Mouse (Mus musculus) right cerebral cortex, adult 2 months (tissue): ENCODE data around the gene Bsn.
A peak's percentile ranks its signal among the peaks of the same experiment; 100 is the strongest.

Experiments
- DNase-seq, 2 experiments: peaks; one replicate each; pipeline ENCODE4 v3.0.0; 2021 to 2022; ENCODE audit warnings: low spot score in 2 of 2

Bsn gene

GRCm38 (mm10) chr9:108125731-108126130 lies 64.5 kb downstream of the Bsn start:
- DNase-seq = no peak

GRCm38 (mm10) chr9:108123916-108124315 lies 66.3 kb downstream of the Bsn start:
- no peak for DNase-seq

- DNase-seq = no peak
Measured at GRCm38 (mm10) chr9:108121170-108121969, 68.8 kb downstream of the Bsn start.

DNA sequence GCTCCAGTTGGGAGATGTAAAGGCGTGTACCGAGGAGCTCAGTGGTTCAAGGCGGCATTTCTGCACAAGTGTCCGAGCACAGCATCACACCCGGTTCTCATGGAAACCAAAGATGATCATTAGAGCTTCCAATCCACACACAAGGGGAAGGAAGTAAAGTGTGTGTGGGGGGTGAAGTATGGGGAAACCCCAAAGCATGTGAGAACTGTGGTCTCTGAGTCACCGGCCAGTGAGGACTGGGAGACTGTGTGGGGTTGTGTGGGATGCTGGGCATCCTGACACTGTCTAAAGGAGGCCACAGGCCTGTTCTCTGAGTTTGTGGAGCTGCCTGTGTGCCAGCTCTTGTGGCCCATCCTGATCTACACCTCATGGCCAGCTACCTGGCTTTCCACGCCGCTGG lies 69.5 kb downstream of the Bsn start:
- DNase-seq = peak in 1 of 2 experiments; percentile 43

DNA sequence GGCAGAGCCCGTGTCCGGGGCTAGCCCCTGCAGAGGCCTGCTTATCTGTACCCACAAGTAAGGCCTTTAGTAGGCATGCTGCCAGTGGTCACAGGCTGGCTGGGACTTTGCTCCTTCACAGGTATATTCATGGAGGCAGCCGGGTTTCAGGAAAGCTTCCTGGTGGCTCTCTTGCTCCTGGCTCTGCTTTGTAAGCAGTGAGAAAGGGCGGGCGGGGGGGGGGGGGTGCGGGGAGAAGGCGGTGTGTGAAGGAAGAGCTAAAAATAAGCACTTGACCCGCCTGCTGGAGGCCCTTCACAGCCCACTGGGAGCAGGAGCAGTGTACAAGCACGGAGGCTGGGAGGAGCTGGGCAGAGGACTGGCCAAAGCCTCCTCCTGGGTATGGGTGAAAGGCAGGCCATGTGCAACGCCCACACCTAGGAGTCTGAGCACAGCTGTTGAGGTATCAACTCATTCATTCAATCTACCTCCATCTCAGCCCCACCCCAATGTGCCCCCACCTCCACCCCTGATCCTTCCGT lies 70.2 kb downstream of the Bsn start:
- DNase-seq = peak in 1 of 2 experiments; percentile 46

DNA sequence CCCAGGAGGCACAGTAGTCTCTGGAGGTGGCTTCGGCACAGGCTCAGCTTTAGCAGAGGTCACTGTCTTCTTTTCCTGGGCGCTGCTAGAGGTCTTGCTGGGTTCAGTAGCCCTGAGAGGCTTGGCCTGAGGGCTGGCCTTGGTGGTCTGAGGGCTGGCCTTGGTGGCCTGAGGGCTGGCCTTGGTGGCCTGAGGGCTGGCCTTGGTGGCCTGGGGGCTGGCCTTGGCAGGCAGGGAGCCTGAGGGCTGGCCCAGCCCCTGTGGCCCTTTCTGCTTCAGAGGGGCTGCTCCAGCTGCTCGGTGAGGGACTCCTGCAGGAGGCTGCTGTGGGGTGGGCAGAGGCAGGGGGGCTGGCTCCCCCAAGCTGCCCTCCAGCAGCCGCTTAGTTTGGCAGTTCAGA lies 73.0 kb downstream of the Bsn start:
- no peak for DNase-seq

- DNase-seq = peak; percentile 72 to 73
Measured at GRCm38 (mm10) chr9:108115290-108116077, 74.7 kb downstream of the Bsn start.

DNA sequence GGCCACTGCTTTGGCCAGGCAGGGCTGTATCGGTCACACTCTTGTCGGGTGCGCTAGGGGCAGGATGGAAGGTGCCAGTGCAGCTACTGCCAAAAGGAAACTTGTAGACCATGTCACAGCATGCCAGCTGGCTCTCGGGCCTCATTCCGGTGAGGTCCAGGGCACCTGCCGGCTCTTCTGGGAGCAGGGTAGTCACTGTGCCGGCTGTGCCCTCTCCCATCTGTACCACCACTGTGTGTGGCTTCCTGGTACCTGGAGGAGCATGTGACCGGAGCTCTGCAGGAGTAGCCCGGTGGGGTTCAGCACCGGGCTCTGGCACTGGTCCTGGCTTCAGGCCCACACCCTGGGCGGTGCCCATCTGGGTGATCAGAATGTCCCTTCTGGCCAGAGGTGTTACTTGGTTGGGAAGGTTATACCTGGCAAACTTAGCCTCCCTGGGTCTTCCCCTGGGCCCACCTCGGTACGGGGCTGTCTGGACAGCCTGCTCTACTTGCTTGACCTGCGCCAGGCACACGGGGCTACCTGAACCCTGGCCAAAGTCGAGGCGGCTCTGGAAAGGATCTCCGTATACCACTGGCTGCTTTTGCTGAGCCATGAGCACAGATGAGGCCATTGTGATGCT lies 77.4 kb downstream of the Bsn start:
- no peak for DNase-seq

DNA sequence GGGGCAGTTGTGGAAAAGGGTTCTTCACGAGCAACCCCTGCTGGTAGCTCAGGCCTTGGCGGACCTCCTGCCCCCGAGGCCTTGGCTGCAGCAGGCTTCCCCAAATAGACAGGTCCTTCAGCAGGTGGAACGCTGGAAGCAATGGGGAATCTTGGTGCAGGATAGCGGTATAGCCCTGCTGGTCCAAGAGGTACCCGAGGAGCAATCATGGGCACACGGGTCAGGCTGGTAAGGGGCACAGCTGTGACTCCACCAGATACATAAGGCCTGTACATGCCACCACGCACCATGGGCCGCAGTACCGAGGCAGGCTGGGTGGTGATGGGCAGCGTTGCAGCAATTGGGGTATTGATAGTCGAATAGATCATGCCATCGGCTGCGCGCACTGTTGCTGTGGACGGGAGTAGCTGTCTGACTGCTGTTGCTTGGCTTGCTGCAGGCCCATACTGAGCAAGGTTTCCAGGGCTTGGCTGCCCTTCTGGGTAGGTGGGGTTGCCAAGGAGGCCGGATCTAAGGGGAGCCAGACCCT lies 78.5 kb downstream of the Bsn start:
- DNase-seq = no peak

DNA sequence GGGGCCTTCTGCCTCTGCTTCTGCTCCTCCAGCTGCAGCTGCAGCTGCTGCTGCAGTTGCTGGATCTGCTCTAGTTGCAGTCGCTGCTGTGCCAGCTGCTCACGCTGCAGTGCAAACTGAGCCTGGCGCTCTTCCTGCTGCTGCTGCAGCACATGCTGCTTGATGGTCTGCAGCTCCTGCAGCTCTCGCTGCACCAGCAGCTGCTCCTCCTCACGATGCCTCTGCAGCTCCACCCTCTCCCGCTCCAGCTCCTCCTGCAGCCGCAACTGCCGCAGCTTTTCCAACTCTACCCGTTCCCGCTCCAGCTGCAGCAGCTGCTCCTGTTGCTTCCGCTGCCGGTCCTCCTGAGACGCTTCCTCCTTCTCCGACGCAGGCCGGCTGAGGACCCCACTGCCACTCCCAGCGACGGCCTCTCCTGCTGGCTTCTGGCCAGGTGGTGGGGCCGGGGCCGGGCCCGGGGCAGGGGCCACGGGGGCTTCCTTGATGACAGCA lies 79.0 kb downstream of the Bsn start:
- no peak for DNase-seq

GRCm38 (mm10) chr9:108110160-108110559 lies 80.0 kb downstream of the Bsn start:
- no peak for DNase-seq

DNA sequence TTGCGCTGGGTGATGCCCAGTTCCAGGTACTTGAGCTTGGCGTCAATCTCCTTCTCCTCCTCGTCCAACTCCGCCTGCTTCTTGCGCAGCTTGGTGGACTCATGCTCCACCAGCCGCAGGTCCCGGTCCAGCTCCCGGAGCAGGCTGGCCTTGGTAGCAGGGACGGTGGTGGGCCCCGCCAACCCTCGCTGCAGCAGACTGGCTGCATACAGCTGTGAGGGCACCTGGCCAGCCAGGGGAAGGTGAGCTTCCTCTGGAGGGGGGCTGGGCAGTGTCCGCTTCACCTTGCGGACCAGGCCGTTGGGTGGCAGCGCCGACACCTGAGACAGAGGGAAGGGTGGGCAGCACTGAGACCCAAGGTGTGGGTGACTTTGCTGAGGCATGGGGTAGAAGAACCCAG lies 82.3 kb downstream of the Bsn start:
- no peak for DNase-seq

- DNase-seq = no peak
Measured at GRCm38 (mm10) chr9:108106090-108106489, 84.1 kb downstream of the Bsn start.

DNA sequence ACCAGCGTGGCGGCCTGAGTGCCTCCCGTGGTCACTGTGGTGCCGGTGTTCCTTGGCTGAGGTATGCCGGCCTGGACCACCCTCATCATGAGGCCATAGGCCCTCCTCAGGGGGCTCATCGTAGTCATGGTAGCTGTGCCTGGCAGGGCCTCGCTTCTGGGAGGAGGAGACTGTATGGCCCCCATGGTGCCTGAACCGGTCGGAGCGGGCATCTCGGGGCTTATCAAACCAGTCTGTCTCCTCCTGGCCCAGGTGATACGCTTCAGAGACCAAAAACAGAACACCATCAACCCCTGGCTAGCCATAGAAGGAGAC lies 84.7 kb downstream of the Bsn start:
- no peak for DNase-seq

GRCm38 (mm10) chr9:108104766-108105548 lies 85.2 kb downstream of the Bsn start:
- no peak for DNase-seq

DNA sequence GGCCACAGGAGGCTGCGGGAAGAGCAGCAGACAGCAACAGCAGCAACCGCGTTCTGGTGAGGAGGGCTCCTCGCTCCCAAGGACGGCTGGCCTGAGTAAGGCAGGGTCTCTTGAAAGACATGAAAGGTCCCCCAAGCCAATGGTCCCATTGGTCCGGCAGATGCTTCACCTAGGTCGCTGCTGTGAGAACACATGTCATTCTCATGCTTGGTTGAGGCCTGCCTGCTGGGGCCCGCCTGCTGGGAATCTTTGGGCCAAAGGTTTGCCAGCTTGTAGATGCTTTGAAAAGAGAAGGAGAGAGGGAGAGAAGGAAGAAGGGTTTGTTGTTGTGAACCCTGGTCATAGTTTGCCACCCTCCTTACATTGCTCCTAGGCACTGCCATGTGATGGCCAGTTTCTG lies 90.6 kb downstream of the Bsn start:
- DNase-seq = no peak

GRCm38 (mm10) chr9:108095949-108096712 lies 94.1 kb downstream of the Bsn start:
- DNase-seq = no peak

GRCm38 (mm10) chr9:108095518-108095917 lies 94.7 kb downstream of the Bsn start:
- DNase-seq = peak; percentile 56 to 59

DNA sequence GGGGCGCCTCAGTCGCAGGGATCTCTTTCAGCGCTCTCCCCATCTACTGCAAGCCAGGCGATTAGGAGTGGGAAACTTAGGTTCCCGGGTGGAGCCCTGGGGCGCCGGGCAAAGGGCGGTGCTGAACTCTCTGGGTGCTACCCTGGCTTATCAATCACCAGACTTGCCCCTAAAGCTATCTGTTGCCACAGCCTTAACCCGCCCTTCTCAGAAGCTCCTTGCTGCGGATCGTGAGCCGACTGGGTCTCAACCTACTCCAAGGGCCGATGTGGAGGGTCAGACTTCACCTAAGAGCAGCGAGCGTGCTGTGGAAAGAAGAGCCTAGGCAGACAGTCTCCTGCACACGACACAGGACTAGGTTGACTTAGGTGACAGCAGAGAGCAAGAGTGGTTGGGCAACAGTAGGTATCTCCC lies 95.2 kb downstream of the Bsn start:
- no peak for DNase-seq

GRCm38 (mm10) chr9:108094184-108094941 lies 95.8 kb downstream of the Bsn start, which contains the start of gene Apeh:
Gene Apeh, minus strand, starts transcription at chr9:108094606.
- DNase-seq = peak; percentile 79 to 82
